In genomic region chr2:18055929-18056785, GRCm38 (mm10) we compare ENCODE assay signal across 8 mouse cellular contexts. TPM values are rescaled to one million over a fixed set of nuclear protein-coding genes. Genes with fewer than 3 reads are reported as not detected.
DNase-seq lines count a peak whose midpoint lies in the region; ATAC-seq and TF ChIP-seq lines count a peak whose summit lies in the region.

No protein-coding gene starts in this region.

- WGBS in cerebellum, adult 2 months: under 1% methylated on average over 50 of the region's 66 CpGs
- WGBS in hindbrain, embryonic 12.5 days: under 1% methylated on average over 45 of the region's 66 CpGs

- peak overlapping the region; percentile 95 for H3K4me2 ChIP-seq in hindbrain, embryonic 12.5 days (replicated peaks)

- peak overlapping the region; percentile 82 for H3K27ac ChIP-seq in cerebellum, adult 2 months (ENCODE audit: insufficient read depth, low read length)
- peak overlapping the region; percentile 100 for H3K27ac ChIP-seq in hindbrain, embryonic 12.5 days

- no peaks in the 10 kb centered on the region for H3K27me3 ChIP-seq in cerebellum, adult 2 months (ENCODE audit: control insufficient read depth, insufficient read depth, low read length)
- no peaks in the 10 kb centered on the region for H3K27me3 ChIP-seq in hindbrain, embryonic 12.5 days

- peak overlapping the region; percentile 96 for H3K9ac ChIP-seq in hindbrain, embryonic 12.5 days

- H3K36me3 ChIP-seq in hindbrain, embryonic 12.5 days: no peaks in the 10 kb centered on the region

- no peak for TF ChIP-seq CTCF in cerebellum, adult 2 months (IDR thresholded peaks at IDR 0.05; ENCODE audit: borderline replicate concordance, insufficient read depth, low read depth, low read length)

- H3K9me3 ChIP-seq in hindbrain, embryonic 12.5 days (replicated peaks): no peaks in the 10 kb centered on the region

- peak; percentile 97 for DNase-seq in Muller cell, postnatal 12 days (ENCODE audit: inconsistent ontology term)
- DNase-seq in cerebellum, adult 2 months: peak; percentile 95
- DNase-seq in forelimb bud, embryonic 11.5 days (ENCODE audit: low read depth, low spot score): peak; percentile 95
- DNase-seq in left cerebral cortex, adult 11 months (ENCODE audit: low spot score): peak; percentile 90
- DNase-seq in lung, postnatal 25 days (ENCODE audit: low spot score): peak; percentile 95
- DNase-seq in retina, embryonic 14.5 days (ENCODE audit: low spot score): peak; percentile 97
- DNase-seq in thymus, postnatal 36 days: peak; percentile 95 to 96

- peak overlapping the region; percentile 85 for H3K4me3 ChIP-seq in cerebellum, adult 2 months (replicated peaks; ENCODE audit: insufficient read depth, low read depth, low read length)
- H3K4me3 ChIP-seq in hindbrain, embryonic 12.5 days: peak overlapping the region; percentile 54

- no peaks in the 10 kb centered on the region; the same call in 1 of the 2 replicates for H3K4me1 ChIP-seq in cerebellum, adult 2 months (ENCODE audit: control insufficient read depth, insufficient read depth, low read length)
- peaks cover 28% of the 10 kb centered on the region for H3K4me1 ChIP-seq in hindbrain, embryonic 12.5 days

- peak; percentile 24; the same call in 1 of the 2 replicates for TF ChIP-seq POLR2A in cerebellum, adult 2 months (IDR thresholded peaks at IDR 0.05; ENCODE audit: borderline replicate concordance, insufficient read depth, low read length)

- ATAC-seq in hindbrain, embryonic 12.5 days (ENCODE audit: low FRiP score): peak; percentile 95

RNA-seq across cellular contexts. Expression of gene Mllt10, which starts 1.1 kb away (rescaled TPM):
- polyA plus RNA-seq in cerebellum, adult 2 months (2012; rRNA removed): 45.6 and 46.7 TPM in 2 replicates
- 65.1 and 70.8 TPM in 2 replicates for polyA plus RNA-seq in hindbrain, embryonic 12.5 days (2016; fragmentation: Nextera tagmentation; extraction: Ambion mirVana)

RNA-seq across cellular contexts. Expression of gene Skida1, which starts 7.3 kb away (rescaled TPM):
- polyA plus RNA-seq in cerebellum, adult 2 months (2012; rRNA removed): 4.8 and 5.7 TPM in 2 replicates
- polyA plus RNA-seq in hindbrain, embryonic 12.5 days (2016; fragmentation: Nextera tagmentation; extraction: Ambion mirVana): 17.7 and 19.4 TPM in 2 replicates

RNA-seq across cellular contexts. Expression of gene A930004D18Rik, which starts 18.6 kb away (rescaled TPM):
- 2.6 and 3.0 TPM in 2 replicates for polyA plus RNA-seq in cerebellum, adult 2 months (2012; rRNA removed)
- polyA plus RNA-seq in hindbrain, embryonic 12.5 days (2016; fragmentation: Nextera tagmentation; extraction: Ambion mirVana): 18.0 and 18.6 TPM in 2 replicates

RNA-seq across cellular contexts. Expression of gene H2al2a, which starts 59.4 kb away (rescaled TPM):
- not detected in 2 replicates for polyA plus RNA-seq in cerebellum, adult 2 months (2012; rRNA removed)
- polyA plus RNA-seq in hindbrain, embryonic 12.5 days (2016; fragmentation: Nextera tagmentation; extraction: Ambion mirVana): not detected in 2 replicates

Comparison
In these comparisons a context has a peak if more than half of its experiments do, and no peak if none do; other contexts are left out.
1. Peak in every context shown above with its lines: DNase-seq, ATAC-seq, H3K4me3 ChIP-seq and H3K27ac ChIP-seq.